Mouse (Mus musculus) forebrain, embryonic 10.5 days (tissue): ENCODE measurements around the gene Arl15. TPM values are rescaled to one million over a fixed set of nuclear protein-coding genes. Genes with fewer than 3 reads are reported as not detected.

Source experiments
- DNase-seq: peaks from one replicate; pipeline ENCODE4 v3.0.0-alpha.2; 2017; ENCODE audit warnings: low spot score; ENCODE audit errors: extremely low spot score
- H3K27ac ChIP-seq: fragments of 300-500 bp; sonication (generic); 2 replicates; pipeline ENCODE4 v1.5.1; 2016; ENCODE audit warnings: mild to moderate bottlenecking
- H3K27me3 ChIP-seq: fragments of 300-500 bp; sonication (generic); 2 replicates; pipeline ENCODE4 v1.6.1; 2016; ENCODE audit warnings: mild to moderate bottlenecking; ENCODE audit not compliant: poor library complexity, severe bottlenecking
- H3K36me3 ChIP-seq: fragments of 300-500 bp; sonication (generic); replicated peaks from 2 replicates; pipeline ENCODE4 v1.6.1; 2016; ENCODE audit warnings: mild to moderate bottlenecking, moderate library complexity
- H3K4me1 ChIP-seq: fragments of 300-500 bp; sonication (generic); 2 replicates; pipeline ENCODE4 v1.6.1; 2016
- H3K4me3 ChIP-seq: fragments of 300-500 bp; sonication (generic); 2 replicates; pipeline ENCODE4 v1.5.1; 2016; ENCODE audit warnings: mild to moderate bottlenecking, moderate library complexity
- H3K9me3 ChIP-seq: fragments of 300-500 bp; sonication (generic); 2 replicates; pipeline ENCODE4 v1.6.1; 2016; ENCODE audit warnings: mild to moderate bottlenecking, moderate library complexity
- WGBS: fragments of 180-500 bp; shearing (Covaris S2); methylation state at CpG from one replicate; pipeline ENCODE4 v1.1.7; 2016; 5-methylcytosine and 5-hydroxymethylcytosine counted together
- polyA plus RNA-seq: library from polyadenylated mRNA; unstranded; fragments of >200 nt; fragmentation: Nextera tagmentation; extraction: Ambion mirVana; gene quantifications from 2 replicates; pipeline ENCODE4 v1.2.1, GENCODE M21; 2016

Arl15 gene
- polyA plus RNA-seq, 1 experiment from 2014 or later = 11.6 TPM

- H3K4me3 ChIP-seq = no peak overlapping the region
- H3K27me3 ChIP-seq = no peaks in the 10 kb centered on the region
- peak overlapping the region; percentile 80 for H3K27ac ChIP-seq
- 66% methylated on average over 24 of the region's 24 CpGs for WGBS
- no peaks in the 10 kb centered on the region for H3K9me3 ChIP-seq
- H3K36me3 ChIP-seq = no peaks in the 10 kb centered on the region
- H3K4me1 ChIP-seq = peaks cover 49% of the 10 kb centered on the region
- no peak for DNase-seq
These were observed 95.1 kb downstream of the Arl15 start for GRCm38 (mm10) chr13:113889140-113890055.

GRCm38 (mm10) chr13:113896684-113897083 lies 102.4 kb downstream of the Arl15 start:
- Histone ChIP-seq H3K27ac (no peak overlapping the region), H3K4me3 (no peak overlapping the region), H3K36me3 (no peaks in the 10 kb centered on the region), H3K27me3 (no peaks in the 10 kb centered on the region), H3K4me1 (peaks cover 13% of the 10 kb centered on the region; the same call in 1 of the 2 replicates), H3K9me3 (no peaks in the 10 kb centered on the region)
- WGBS = 84% methylated on average over 10 of the region's 10 CpGs
- no peak for DNase-seq

- DNase-seq = no peak
- Histone ChIP-seq H3K4me1 (peaks cover 13% of the 10 kb centered on the region; the same call in 1 of the 2 replicates), H3K9me3 (no peaks in the 10 kb centered on the region), H3K27me3 (no peaks in the 10 kb centered on the region), H3K4me3 (no peak overlapping the region), H3K27ac (no peak overlapping the region), H3K36me3 (no peaks in the 10 kb centered on the region)
- WGBS = 93% methylated on average over 3 of the region's 3 CpGs
These were observed 103.2 kb downstream of the Arl15 start for GRCm38 (mm10) chr13:113897498-113897897.

- Histone ChIP-seq H3K4me1 (peaks cover 13% of the 10 kb centered on the region; the same call in 1 of the 2 replicates), H3K27me3 (no peaks in the 10 kb centered on the region), H3K36me3 (no peaks in the 10 kb centered on the region), H3K4me3 (no peak overlapping the region), H3K27ac (no peak overlapping the region), H3K9me3 (no peaks in the 10 kb centered on the region)
- WGBS = 93% methylated on average over 9 of the region's 9 CpGs
- DNase-seq = no peak
These were observed 103.6 kb downstream of the Arl15 start for GRCm38 (mm10) chr13:113897951-113898350.

DNA sequence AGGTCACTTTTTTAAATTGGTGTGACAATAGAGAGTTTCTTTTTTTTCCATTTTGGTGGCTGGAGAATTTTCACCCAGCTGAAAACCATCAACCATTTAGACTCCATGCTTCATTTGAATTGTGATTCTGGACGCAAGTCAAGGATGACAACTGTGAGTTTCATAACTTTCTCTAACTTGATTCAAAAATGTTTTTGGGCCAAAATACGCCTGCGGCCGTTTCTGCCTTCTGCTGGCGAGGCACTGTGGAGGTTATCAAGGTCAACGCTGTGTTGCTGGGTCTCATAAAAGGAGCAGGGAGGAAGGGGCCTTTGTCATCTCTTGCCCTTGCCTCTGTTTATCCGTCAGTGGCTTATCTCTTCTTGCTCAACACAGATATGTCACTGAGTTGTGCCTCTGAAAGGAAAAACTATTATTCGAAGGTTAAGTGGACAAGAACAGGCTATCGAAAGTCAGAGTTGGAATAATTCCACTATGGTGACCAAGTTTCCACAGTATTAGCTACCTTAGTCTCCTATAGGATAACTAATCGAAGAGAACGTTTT lies 106.8 kb downstream of the Arl15 start:
- peaks cover 12% of the 10 kb centered on the region; the same call in 1 of the 2 replicates for H3K4me1 ChIP-seq
- H3K9me3 ChIP-seq = no peaks in the 10 kb centered on the region
- no peaks in the 10 kb centered on the region for H3K27me3 ChIP-seq
- no peaks in the 10 kb centered on the region for H3K36me3 ChIP-seq
- H3K27ac ChIP-seq = no peak overlapping the region
- no peak for DNase-seq
- 94% methylated on average over 11 of the region's 11 CpGs for WGBS
- H3K4me3 ChIP-seq = no peak overlapping the region

- Histone ChIP-seq H3K27ac (no peak overlapping the region), H3K4me1 (0 out of 2 replicates have a peak, but pooled peaks cover 3% of the 10 kb centered on the region), H3K27me3 (no peaks in the 10 kb centered on the region), H3K9me3 (no peaks in the 10 kb centered on the region), H3K4me3 (no peak overlapping the region), H3K36me3 (no peaks in the 10 kb centered on the region)
- 93% methylated on average over 6 of the region's 6 CpGs for WGBS
- no peak for DNase-seq
These were observed 109.0 kb downstream of the Arl15 start for GRCm38 (mm10) chr13:113903255-113903654.

DNA sequence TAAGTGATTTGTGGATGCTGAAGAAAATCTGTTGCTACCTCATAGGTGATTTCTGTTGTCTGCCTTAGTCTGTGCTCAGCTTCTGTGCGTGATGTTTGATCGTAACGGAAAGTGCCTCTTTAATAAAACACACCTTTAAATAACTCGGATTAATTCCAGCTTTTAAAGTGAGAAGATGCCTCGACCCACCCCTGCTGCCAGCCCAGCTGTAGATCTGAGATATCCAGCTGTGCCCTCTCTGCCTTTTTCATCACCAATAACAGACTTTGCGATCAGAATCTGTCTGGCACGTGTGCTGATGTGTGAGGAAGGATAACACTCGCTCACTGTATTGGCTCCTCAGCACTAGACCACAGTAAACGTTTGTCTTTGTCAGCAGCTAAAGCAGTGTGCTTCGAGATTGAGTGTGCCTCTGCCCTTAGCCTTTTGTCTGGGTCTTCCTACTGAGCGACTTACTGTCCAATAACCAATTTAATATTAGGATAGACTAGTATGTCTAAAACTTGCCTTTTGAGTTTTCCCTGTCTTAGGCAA lies 117.7 kb downstream of the Arl15 start:
- no peak for DNase-seq
- H3K4me1 ChIP-seq = peaks cover 34% of the 10 kb centered on the region
- H3K27me3 ChIP-seq = no peaks in the 10 kb centered on the region
- no peak overlapping the region for H3K27ac ChIP-seq
- H3K36me3 ChIP-seq = 0 out of 2 replicates have a peak, but pooled peaks cover 2% of the 10 kb centered on the region
- H3K9me3 ChIP-seq = no peaks in the 10 kb centered on the region
- H3K4me3 ChIP-seq = no peak overlapping the region
- 67% methylated on average over 11 of the region's 11 CpGs for WGBS

- H3K27me3 ChIP-seq = no peaks in the 10 kb centered on the region
- H3K4me1 ChIP-seq = peaks cover 59% of the 10 kb centered on the region
- peak overlapping the region; percentile 81 for H3K27ac ChIP-seq
- DNase-seq = peak; percentile 44
- H3K36me3 ChIP-seq = 0 out of 2 replicates have a peak, but pooled peaks cover 2% of the 10 kb centered on the region
- no peak overlapping the region for H3K4me3 ChIP-seq
- WGBS = 12% methylated on average over 9 of the region's 9 CpGs
- no peaks in the 10 kb centered on the region for H3K9me3 ChIP-seq
These were observed 120.3 kb downstream of the Arl15 start for GRCm38 (mm10) chr13:113914551-113914971.

DNA sequence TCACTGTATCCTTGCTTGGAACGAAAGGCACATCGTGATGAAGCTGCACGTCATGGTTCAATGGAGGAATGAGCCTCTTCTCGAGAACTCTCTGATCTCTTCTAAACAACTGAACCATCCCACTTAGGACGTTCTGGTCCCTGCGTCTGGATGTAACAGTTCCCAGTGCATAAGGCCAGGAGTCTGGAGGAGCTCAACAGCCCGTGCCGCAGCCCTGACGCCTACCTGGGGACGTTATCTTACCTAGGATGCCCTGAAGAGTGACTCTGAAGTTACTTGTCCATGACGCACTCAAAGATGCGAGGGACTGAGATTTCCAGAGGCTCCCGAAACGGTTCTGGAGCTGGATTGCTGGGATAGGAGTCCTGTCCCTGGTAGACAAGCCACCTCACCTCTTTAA lies 121.4 kb downstream of the Arl15 start:
- Histone ChIP-seq H3K27me3 (no peaks in the 10 kb centered on the region), H3K9me3 (no peaks in the 10 kb centered on the region), H3K4me1 (peaks cover 59% of the 10 kb centered on the region), H3K4me3 (no peak overlapping the region), H3K27ac (peak overlapping the region; percentile 45; the same call in 1 of the 2 replicates), H3K36me3 (0 out of 2 replicates have a peak, but pooled peaks cover 2% of the 10 kb centered on the region)
- no peak for DNase-seq
- 91% methylated on average over 14 of the region's 14 CpGs for WGBS

- Histone ChIP-seq H3K36me3 (0 out of 2 replicates have a peak, but pooled peaks cover 2% of the 10 kb centered on the region), H3K9me3 (no peaks in the 10 kb centered on the region), H3K27ac (peak overlapping the region; percentile 87), H3K27me3 (no peaks in the 10 kb centered on the region), H3K4me1 (peaks cover 59% of the 10 kb centered on the region), H3K4me3 (no peak overlapping the region)
- DNase-seq = no peak
- WGBS = 89% methylated on average over 5 of the region's 5 CpGs
These were observed 122.5 kb downstream of the Arl15 start for GRCm38 (mm10) chr13:113916761-113917160.

- DNase-seq = no peak
- Histone ChIP-seq H3K4me1 (peaks cover 55% of the 10 kb centered on the region), H3K36me3 (peaks cover 5% of the 10 kb centered on the region), H3K4me3 (no peak overlapping the region), H3K27ac (peak overlapping the region; percentile 87), H3K9me3 (no peaks in the 10 kb centered on the region), H3K27me3 (no peaks in the 10 kb centered on the region)
- 75% methylated on average over 6 of the region's 6 CpGs for WGBS
These were observed 123.1 kb downstream of the Arl15 start for GRCm38 (mm10) chr13:113917376-113917775.

- 37% methylated on average over 15 of the region's 15 CpGs for WGBS
- no peaks in the 10 kb centered on the region for H3K27me3 ChIP-seq
- H3K4me1 ChIP-seq = peaks cover 55% of the 10 kb centered on the region
- no peaks in the 10 kb centered on the region for H3K9me3 ChIP-seq
- peak overlapping the region; percentile 18; the same call in 1 of the 2 replicates for H3K4me3 ChIP-seq
- H3K27ac ChIP-seq = peak overlapping the region; percentile 87
- DNase-seq = peak; percentile 67
- H3K36me3 ChIP-seq = peaks cover 8% of the 10 kb centered on the region
These were observed 123.6 kb downstream of the Arl15 start for GRCm38 (mm10) chr13:113917868-113918411.
